Mouse (Mus musculus): ENCODE measurements at regions not wholly inside any gene's neighbourhood (a gene's known extent, or its start where the extent isn't known, plus 50 kb on each side); places are given as distances from the start of the nearest gene placed in this dataset.

- no peaks in the 10 kb centered on the region for H3K36me3 ChIP-seq (ENCODE audit: insufficient read depth, low read length)
- no peak overlapping the region for H3K4me3 ChIP-seq (ENCODE audit: low read depth, low read length)
- DNase-seq (ENCODE audit: low spot score) (no peak), ATAC-seq (no peak)
- H3K9me3 ChIP-seq (ENCODE audit: low read length): no peaks in the 10 kb centered on the region
- 54% methylated on average over 4 of the region's 4 CpGs for WGBS
- peaks cover 2% of the 10 kb centered on the region; the same call in 1 of the 2 replicates for H3K4me1 ChIP-seq (ENCODE audit: insufficient read depth, low read depth, low read length)
- no peak overlapping the region for H3K4me2 ChIP-seq (replicated peaks; ENCODE audit: low read depth, low read length)
- H3K9ac ChIP-seq (replicated peaks; ENCODE audit: low read depth): no peak overlapping the region
- no peak overlapping the region for H3K27ac ChIP-seq (ENCODE audit: low read length)
- H3K27me3 ChIP-seq (replicated peaks; ENCODE audit: insufficient read depth, low read length): no peaks in the 10 kb centered on the region
- TF ChIP-seq EP300 (IDR thresholded peaks at IDR 0.05) (no peak), CTCF (IDR thresholded peaks at IDR 0.05) (no peak)
These were observed 288.2 kb upstream of the Clec14a start for GRCm38 (mm10) chr12:58557261-58557660.

- ATAC-seq (no peak), DNase-seq (ENCODE audit: low spot score) (no peak)
- peaks cover 2% of the 10 kb centered on the region; the same call in 1 of the 2 replicates for H3K4me1 ChIP-seq (ENCODE audit: insufficient read depth, low read depth, low read length)
- no peak overlapping the region for H3K27ac ChIP-seq (ENCODE audit: low read length)
- no peaks in the 10 kb centered on the region for H3K36me3 ChIP-seq (ENCODE audit: insufficient read depth, low read length)
- H3K4me2 ChIP-seq (replicated peaks; ENCODE audit: low read depth, low read length): no peak overlapping the region
- no peaks in the 10 kb centered on the region for H3K9me3 ChIP-seq (ENCODE audit: low read length)
- TF ChIP-seq CTCF (IDR thresholded peaks at IDR 0.05) (no peak), EP300 (IDR thresholded peaks at IDR 0.05) (no peak)
- H3K4me3 ChIP-seq (ENCODE audit: low read depth, low read length): no peak overlapping the region
- H3K27me3 ChIP-seq (replicated peaks; ENCODE audit: insufficient read depth, low read length): no peaks in the 10 kb centered on the region
- 57% methylated on average over 4 of the region's 4 CpGs for WGBS
- no peak overlapping the region for H3K9ac ChIP-seq (replicated peaks; ENCODE audit: low read depth)
These were observed 287.7 kb upstream of the Clec14a start for GRCm38 (mm10) chr12:58556741-58557140.

DNA sequence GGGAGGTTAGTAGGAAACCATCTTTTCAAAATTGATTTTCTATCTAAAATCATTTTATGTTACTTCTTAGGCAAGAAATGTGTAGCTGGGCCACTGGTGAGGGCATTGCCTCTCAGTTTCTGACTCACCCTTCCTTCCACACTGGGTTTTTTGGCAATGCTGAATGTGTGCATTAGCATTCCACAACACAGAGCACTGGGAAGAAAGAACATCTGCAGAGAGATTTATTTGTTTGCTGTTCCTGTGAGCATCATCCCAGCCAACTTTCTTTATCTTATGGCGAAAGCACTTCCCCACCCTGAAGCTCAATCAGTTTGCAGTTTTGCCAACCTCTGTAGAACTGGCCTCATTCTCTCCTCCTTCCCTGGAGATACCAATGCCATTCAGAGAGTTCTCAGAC is 287.0 kb upstream of the Clec14a start:
- Histone ChIP-seq H3K4me1 (ENCODE audit: insufficient read depth, low read depth, low read length) (peaks cover 2% of the 10 kb centered on the region; the same call in 1 of the 2 replicates), H3K27me3 (replicated peaks; ENCODE audit: insufficient read depth, low read length) (no peaks in the 10 kb centered on the region), H3K4me2 (replicated peaks; ENCODE audit: low read depth, low read length) (no peak overlapping the region), H3K36me3 (ENCODE audit: insufficient read depth, low read length) (no peaks in the 10 kb centered on the region), H3K9me3 (ENCODE audit: low read length) (no peaks in the 10 kb centered on the region), H3K9ac (replicated peaks; ENCODE audit: low read depth) (no peak overlapping the region), H3K27ac (ENCODE audit: low read length) (no peak overlapping the region; the same call in 1 of the 2 replicates), H3K4me3 (ENCODE audit: low read depth, low read length) (no peak overlapping the region)
- 29% methylated on average over 1 of the region's 1 CpGs for WGBS
- ATAC-seq (peak; percentile 30; the same call in 1 of the 2 replicates), DNase-seq (ENCODE audit: low spot score) (peak; percentile 59)
- TF ChIP-seq EP300 (IDR thresholded peaks at IDR 0.05) (no peak), CTCF (IDR thresholded peaks at IDR 0.05) (no peak)

GRCm38 (mm10) chr12:58550859-58551761 is 282.0 kb upstream of the Clec14a start:
- H3K36me3 ChIP-seq (ENCODE audit: insufficient read depth, low read length): no peaks in the 10 kb centered on the region
- DNase-seq (ENCODE audit: low spot score) (no peak), ATAC-seq (no peak)
- peaks cover 2% of the 10 kb centered on the region; the same call in 1 of the 2 replicates for H3K4me1 ChIP-seq (ENCODE audit: insufficient read depth, low read depth, low read length)
- no peaks in the 10 kb centered on the region for H3K27me3 ChIP-seq (replicated peaks; ENCODE audit: insufficient read depth, low read length)
- no peak overlapping the region for H3K9ac ChIP-seq (replicated peaks; ENCODE audit: low read depth)
- H3K9me3 ChIP-seq (ENCODE audit: low read length): no peaks in the 10 kb centered on the region
- WGBS: 45% methylated on average over 9 of the region's 9 CpGs
- H3K4me3 ChIP-seq (ENCODE audit: low read depth, low read length): no peak overlapping the region
- H3K27ac ChIP-seq (ENCODE audit: low read length): no peak overlapping the region
- TF ChIP-seq CTCF (IDR thresholded peaks at IDR 0.05) (no peak), EP300 (IDR thresholded peaks at IDR 0.05) (no peak)
- H3K4me2 ChIP-seq (replicated peaks; ENCODE audit: low read depth, low read length): no peak overlapping the region

DNA sequence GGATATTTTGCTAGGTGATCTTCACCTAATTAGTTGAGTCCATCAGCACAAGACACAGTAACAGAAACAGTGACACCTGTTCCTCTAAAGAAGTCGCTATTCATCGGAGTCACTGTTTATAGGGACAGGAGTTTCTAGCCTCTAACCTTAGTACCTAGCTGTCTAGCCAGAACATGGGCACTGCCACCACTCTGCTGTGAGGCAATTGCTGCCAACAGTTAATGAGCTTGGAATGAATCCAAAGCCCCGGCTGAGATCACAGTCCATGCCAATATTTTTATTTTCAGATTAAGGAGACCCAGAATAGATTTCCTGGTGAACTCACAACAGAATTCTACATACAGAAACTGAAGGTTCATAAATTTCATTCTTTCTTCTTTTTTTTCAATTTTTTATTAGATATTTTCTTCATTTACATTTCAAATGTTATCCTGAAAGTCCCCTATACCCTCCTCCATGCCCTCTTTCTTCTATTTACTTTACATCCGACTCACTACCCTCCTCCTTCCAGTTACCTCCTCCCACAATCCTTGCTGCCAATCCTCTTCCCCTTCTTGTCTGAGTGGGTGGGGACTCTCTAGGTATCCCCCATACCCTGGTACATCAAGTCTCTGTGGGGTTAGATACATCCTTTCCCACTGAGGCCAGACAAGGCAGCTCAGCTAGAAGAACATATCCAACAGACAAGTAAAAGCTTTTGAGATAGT is 276.9 kb upstream of the Clec14a start:
- Histone ChIP-seq H3K36me3 (ENCODE audit: insufficient read depth, low read length) (no peaks in the 10 kb centered on the region), H3K27me3 (replicated peaks; ENCODE audit: insufficient read depth, low read length) (no peaks in the 10 kb centered on the region), H3K27ac (ENCODE audit: low read length) (no peak overlapping the region), H3K4me3 (ENCODE audit: low read depth, low read length) (no peak overlapping the region), H3K4me1 (ENCODE audit: insufficient read depth, low read depth, low read length) (no peaks in the 10 kb centered on the region), H3K9me3 (ENCODE audit: low read length) (no peaks in the 10 kb centered on the region), H3K9ac (replicated peaks; ENCODE audit: low read depth) (no peak overlapping the region), H3K4me2 (replicated peaks; ENCODE audit: low read depth, low read length) (no peak overlapping the region)
- DNase-seq (ENCODE audit: low spot score) (no peak), ATAC-seq (no peak)
- WGBS: 54% methylated on average over 4 of the region's 4 CpGs
- TF ChIP-seq CTCF (IDR thresholded peaks at IDR 0.05): no peak
- TF ChIP-seq EP300 (IDR thresholded peaks at IDR 0.05): no peak

- no peaks in the 10 kb centered on the region for H3K9me3 ChIP-seq (ENCODE audit: low read length)
- TF ChIP-seq EP300 (IDR thresholded peaks at IDR 0.05) (no peak), CTCF (IDR thresholded peaks at IDR 0.05) (no peak)
- H3K4me3 ChIP-seq (ENCODE audit: low read depth, low read length): no peak overlapping the region
- H3K4me2 ChIP-seq (replicated peaks; ENCODE audit: low read depth, low read length): no peak overlapping the region
- DNase-seq (ENCODE audit: low spot score) (no peak), ATAC-seq (no peak)
- WGBS: 71% methylated on average over 4 of the region's 4 CpGs
- no peaks in the 10 kb centered on the region for H3K36me3 ChIP-seq (ENCODE audit: insufficient read depth, low read length)
- H3K4me1 ChIP-seq (ENCODE audit: insufficient read depth, low read depth, low read length): no peaks in the 10 kb centered on the region
- H3K9ac ChIP-seq (replicated peaks; ENCODE audit: low read depth): no peak overlapping the region
- H3K27ac ChIP-seq (ENCODE audit: low read length): no peak overlapping the region
- no peaks in the 10 kb centered on the region for H3K27me3 ChIP-seq (replicated peaks; ENCODE audit: insufficient read depth, low read length)
These were observed 275.8 kb upstream of the Clec14a start for GRCm38 (mm10) chr12:58544862-58545261.
